Mouse (Mus musculus) liver, embryonic 12.5 days (tissue): ENCODE measurements at regions not wholly inside any gene's neighbourhood (a gene's known extent, or its start where the extent isn't known, plus 50 kb on each side); places are given as distances from the start of the nearest gene placed in this dataset.
A peak's percentile ranks its signal among the peaks of the same experiment; 100 is the strongest.
"Not testable (repeated sequence)": the region's sequence is repeated elsewhere in the genome, so short reads cannot be mapped to it uniquely, and the experiment has no call there.

Experiments
- ATAC-seq: fragments of 200-750 bp; cut with Nextera tagmentation; 2 replicates; pipeline ENCODE4 v1.8.0; 2017; ENCODE audit warnings: moderate number of reproducible peaks, mild to moderate bottlenecking, moderate library complexity
- H3K27ac ChIP-seq: fragments of 300-500 bp; sonication (generic); 2 replicates; pipeline ENCODE4 v1.5.1; 2016; ENCODE audit warnings: mild to moderate bottlenecking
- H3K27me3 ChIP-seq: fragments of 300-500 bp; sonication (generic); replicated peaks from 2 replicates; pipeline ENCODE4 v1.6.1; 2016; ENCODE audit warnings: mild to moderate bottlenecking, moderate library complexity
- H3K36me3 ChIP-seq: fragments of 300-500 bp; sonication (generic); 2 replicates; pipeline ENCODE4 v1.6.1; 2016; ENCODE audit warnings: mild to moderate bottlenecking, moderate library complexity
- H3K4me1 ChIP-seq: fragments of 300-500 bp; sonication (generic); 2 replicates; pipeline ENCODE4 v1.6.1; 2016
- H3K4me2 ChIP-seq: fragments of 300-500 bp; sonication (generic); 2 replicates; pipeline ENCODE4 v1.6.1; 2016; ENCODE audit warnings: mild to moderate bottlenecking, moderate library complexity
- H3K4me3 ChIP-seq: fragments of 300-500 bp; sonication (generic); 2 replicates; pipeline ENCODE4 v1.5.1; 2016; ENCODE audit warnings: mild to moderate bottlenecking, moderate library complexity
- H3K9ac ChIP-seq: fragments of 300-500 bp; sonication (generic); 2 replicates; pipeline ENCODE4 v1.6.1; 2016; ENCODE audit warnings: mild to moderate bottlenecking, moderate library complexity
- H3K9me3 ChIP-seq: fragments of 300-500 bp; sonication (generic); replicated peaks from 2 replicates; pipeline ENCODE4 v1.6.1; 2016; ENCODE audit warnings: mild to moderate bottlenecking, moderate library complexity
- WGBS: fragments of 180-500 bp; shearing (Covaris S2); methylation state at CpG from one replicate; pipeline ENCODE4 v1.1.7; 2016; ENCODE audit not compliant: insufficient replicate concordance; 5-methylcytosine and 5-hydroxymethylcytosine counted together

- H3K4me1 ChIP-seq = no peaks in the 10 kb centered on the region
- H3K9me3 ChIP-seq = no peaks in the 10 kb centered on the region
- no peak overlapping the region for H3K9ac ChIP-seq
- H3K4me3 ChIP-seq = no peak overlapping the region
- H3K36me3 ChIP-seq = no peaks in the 10 kb centered on the region
- no peaks in the 10 kb centered on the region for H3K27me3 ChIP-seq
- no peak overlapping the region for H3K27ac ChIP-seq
- no peak for ATAC-seq
- WGBS = 37% methylated on average over 4 of the region's 4 CpGs
- no peak overlapping the region for H3K4me2 ChIP-seq
Observed at GRCm38 (mm10) chr10:99578366-99578765, 181.1 kb downstream of the Csl start.

GRCm38 (mm10) chr10:99580191-99580590 is 179.3 kb downstream of the Csl start:
- Histone ChIP-seq H3K9ac (no peak overlapping the region), H3K27me3 (no peaks in the 10 kb centered on the region), H3K9me3 (no peaks in the 10 kb centered on the region), H3K4me1 (no peaks in the 10 kb centered on the region), H3K27ac (no peak overlapping the region), H3K36me3 (no peaks in the 10 kb centered on the region), H3K4me2 (no peak overlapping the region), H3K4me3 (no peak overlapping the region)
- no peak for ATAC-seq
- WGBS = 44% methylated on average over 8 of the region's 8 CpGs

DNA sequence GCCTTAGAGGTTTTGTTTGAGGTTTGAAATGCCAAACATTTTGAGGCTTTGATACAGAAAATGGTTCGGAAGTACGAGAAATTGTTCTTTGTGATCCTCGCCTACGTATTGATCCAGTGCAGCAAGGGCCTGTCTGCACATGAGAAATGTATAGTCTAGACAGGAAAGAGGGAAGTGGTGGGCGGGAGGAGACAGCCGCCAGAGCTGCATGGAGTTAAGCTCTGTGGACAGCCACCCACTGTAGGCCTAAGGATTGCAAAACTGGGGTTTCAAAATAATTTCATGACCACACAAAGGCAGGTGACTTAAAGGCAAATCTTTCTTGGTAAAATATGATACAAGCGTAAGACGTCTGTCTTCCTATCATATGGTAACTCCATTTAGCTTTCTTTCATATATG is 178.4 kb downstream of the Csl start:
- no peak overlapping the region for H3K4me3 ChIP-seq
- 51% methylated on average over 8 of the region's 8 CpGs for WGBS
- H3K27me3 ChIP-seq = no peaks in the 10 kb centered on the region
- no peaks in the 10 kb centered on the region for H3K36me3 ChIP-seq
- no peak overlapping the region for H3K9ac ChIP-seq
- H3K4me2 ChIP-seq = no peak overlapping the region
- no peaks in the 10 kb centered on the region for H3K9me3 ChIP-seq
- no peaks in the 10 kb centered on the region for H3K4me1 ChIP-seq
- no peak overlapping the region for H3K27ac ChIP-seq
- no peak for ATAC-seq

DNA sequence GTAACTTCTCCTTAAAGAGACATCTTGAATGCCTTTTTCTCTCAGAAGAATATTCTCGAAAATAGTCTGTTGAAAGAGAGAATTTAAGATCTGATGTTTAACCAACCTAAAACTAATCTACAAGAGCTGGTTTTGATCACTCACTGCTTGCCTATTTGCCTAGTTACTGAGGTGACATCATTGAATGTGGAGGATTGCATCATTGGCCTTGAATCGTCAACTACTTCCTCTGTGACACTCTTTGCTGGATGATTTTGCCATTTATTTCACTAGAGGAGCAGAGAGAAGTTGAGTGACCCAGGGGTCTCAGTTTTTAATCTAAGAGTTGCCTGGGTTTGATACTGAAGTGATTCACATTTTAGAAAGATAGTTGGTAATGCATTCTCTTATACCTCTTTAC is 174.6 kb downstream of the Csl start:
- Histone ChIP-seq H3K4me2 (no peak overlapping the region), H3K4me3 (no peak overlapping the region), H3K4me1 (no peaks in the 10 kb centered on the region), H3K27ac (no peak overlapping the region), H3K36me3 (no peaks in the 10 kb centered on the region), H3K9me3 (no peaks in the 10 kb centered on the region), H3K9ac (no peak overlapping the region), H3K27me3 (no peaks in the 10 kb centered on the region)
- WGBS = 39% methylated on average over 2 of the region's 2 CpGs
- ATAC-seq = no peak

DNA sequence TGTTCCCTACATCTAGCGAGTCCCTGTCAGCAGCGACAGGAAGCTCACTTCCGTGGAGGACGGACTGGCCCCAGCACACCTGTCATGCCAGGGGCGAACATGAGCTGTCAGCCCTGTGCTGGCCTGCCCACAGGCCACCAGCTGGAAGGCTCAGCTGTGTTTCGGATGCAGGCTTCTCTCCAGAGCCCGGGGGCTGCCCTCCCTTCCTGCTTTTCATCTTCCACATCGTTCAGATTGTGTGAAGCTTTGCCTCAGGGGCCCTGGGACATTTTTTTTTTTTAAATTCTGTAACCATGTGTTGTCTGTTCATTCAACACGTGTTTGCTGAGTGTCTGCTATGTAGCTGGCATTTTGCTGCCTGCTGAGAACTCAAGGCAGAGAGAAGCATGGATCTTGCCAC is 167.2 kb downstream of the Csl start:
- H3K9ac ChIP-seq = no peak overlapping the region
- H3K4me1 ChIP-seq = no peaks in the 10 kb centered on the region
- WGBS = 20% methylated on average over 9 of the region's 9 CpGs
- no peaks in the 10 kb centered on the region for H3K36me3 ChIP-seq
- H3K27me3 ChIP-seq = no peaks in the 10 kb centered on the region
- H3K9me3 ChIP-seq = no peaks in the 10 kb centered on the region
- H3K4me2 ChIP-seq = no peak overlapping the region
- H3K27ac ChIP-seq = no peak overlapping the region
- ATAC-seq = no peak
- H3K4me3 ChIP-seq = no peak overlapping the region

DNA sequence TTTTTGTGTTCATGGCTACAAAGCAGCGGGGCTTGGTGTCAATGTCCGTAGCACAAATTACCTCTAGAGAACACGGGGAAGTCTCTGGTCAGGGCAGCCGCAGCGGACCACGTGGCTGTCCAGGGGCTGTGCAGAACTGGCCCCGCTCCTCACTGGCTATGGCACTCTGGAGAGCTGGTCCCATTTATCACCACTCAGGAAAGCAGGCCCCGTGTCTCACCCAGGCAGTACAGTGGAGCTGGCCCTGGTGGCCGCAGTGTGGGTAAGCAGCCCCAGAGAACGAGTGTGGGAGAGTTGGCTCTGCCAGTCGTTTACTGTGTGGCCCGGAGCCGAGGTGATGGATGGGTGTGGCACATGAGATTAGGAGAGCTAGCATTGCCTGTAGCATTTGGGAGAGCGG is 163.8 kb downstream of the Csl start:
- H3K9ac ChIP-seq = no peak overlapping the region
- no peak overlapping the region for H3K27ac ChIP-seq
- H3K36me3 ChIP-seq = no peaks in the 10 kb centered on the region
- no peak for ATAC-seq
- 70% methylated on average over 14 of the region's 14 CpGs for WGBS
- no peaks in the 10 kb centered on the region for H3K9me3 ChIP-seq
- H3K27me3 ChIP-seq = no peaks in the 10 kb centered on the region
- no peaks in the 10 kb centered on the region for H3K4me1 ChIP-seq
- no peak overlapping the region for H3K4me3 ChIP-seq
- no peak overlapping the region for H3K4me2 ChIP-seq

DNA sequence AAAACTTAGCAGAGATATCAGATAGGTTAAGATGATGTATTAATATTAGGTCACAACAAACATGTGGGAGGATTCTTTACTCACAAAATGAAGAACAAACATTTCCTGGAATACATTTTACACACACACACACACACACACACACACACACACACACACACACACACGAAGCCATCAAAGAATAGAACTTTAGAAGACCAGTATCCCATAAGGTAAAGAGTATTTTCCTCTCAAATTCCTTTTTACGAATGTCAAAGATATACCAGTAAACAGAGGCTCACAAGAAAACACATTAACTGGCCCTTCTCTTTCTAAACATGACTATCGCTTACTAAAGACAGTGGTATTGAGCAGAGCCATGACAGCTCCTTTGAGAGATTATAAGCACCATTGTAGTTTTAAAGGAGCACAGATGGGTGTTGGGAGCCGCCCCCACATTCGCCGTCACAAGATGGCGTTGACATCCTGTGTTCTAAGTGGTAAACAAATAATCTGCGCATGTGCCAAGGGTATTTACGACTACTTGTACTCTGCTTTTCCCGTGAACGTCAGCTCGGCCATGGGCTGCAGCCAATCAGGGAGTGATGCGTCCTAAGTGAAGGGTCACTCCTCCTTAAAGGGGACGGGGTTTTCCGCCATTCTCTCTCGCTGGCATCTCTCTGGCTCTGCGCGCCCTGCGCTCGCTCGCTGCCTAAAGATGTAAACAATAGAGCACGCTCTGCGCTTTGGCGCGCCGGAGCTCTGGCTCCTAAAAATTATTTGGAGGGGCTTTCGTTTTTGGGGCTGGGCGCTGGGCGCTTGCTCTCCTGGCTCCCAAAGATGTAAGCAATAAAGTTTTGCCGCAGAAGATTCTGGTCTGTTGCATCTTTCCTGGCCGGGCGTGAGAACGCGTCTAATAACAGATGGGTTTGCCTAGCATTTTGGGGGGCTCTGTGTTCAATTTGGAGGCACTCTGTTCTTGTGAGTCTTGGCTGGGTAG is 160.0 kb downstream of the Csl start:
- Histone ChIP-seq H3K4me3 (peak overlapping the region; percentile 48), H3K4me2 (peak overlapping the region; percentile 52)
- not testable (repeated sequence) for ATAC-seq, H3K9ac ChIP-seq, H3K4me1 ChIP-seq, H3K27ac ChIP-seq, H3K27me3 ChIP-seq, H3K36me3 ChIP-seq, H3K9me3 ChIP-seq
- 51% methylated on average over 27 of the region's 34 CpGs for WGBS

GRCm38 (mm10) chr10:99602331-99602730 is 157.1 kb downstream of the Csl start:
- H3K4me3 ChIP-seq = no peak overlapping the region
- WGBS = 58% methylated on average over 5 of the region's 5 CpGs
- H3K9ac ChIP-seq = no peak overlapping the region
- no peak overlapping the region for H3K4me2 ChIP-seq
- H3K36me3 ChIP-seq = no peaks in the 10 kb centered on the region
- no peaks in the 10 kb centered on the region for H3K9me3 ChIP-seq
- ATAC-seq = no peak
- no peak overlapping the region for H3K27ac ChIP-seq
- H3K4me1 ChIP-seq = no peaks in the 10 kb centered on the region
- H3K27me3 ChIP-seq = no peaks in the 10 kb centered on the region

GRCm38 (mm10) chr10:99604172-99604571 is 155.3 kb downstream of the Csl start:
- 52% methylated on average over 1 of the region's 1 CpGs for WGBS
- Histone ChIP-seq H3K9me3 (no peaks in the 10 kb centered on the region), H3K4me1 (no peaks in the 10 kb centered on the region), H3K4me3 (no peak overlapping the region), H3K4me2 (no peak overlapping the region), H3K27me3 (no peaks in the 10 kb centered on the region), H3K36me3 (no peaks in the 10 kb centered on the region), H3K27ac (no peak overlapping the region), H3K9ac (no peak overlapping the region)
- ATAC-seq = no peak

GRCm38 (mm10) chr10:99608477-99608876 is 151.0 kb downstream of the Csl start:
- ATAC-seq = no peak
- no peak overlapping the region for H3K4me3 ChIP-seq
- H3K4me1 ChIP-seq = no peaks in the 10 kb centered on the region
- H3K9ac ChIP-seq = no peak overlapping the region
- no peak overlapping the region for H3K4me2 ChIP-seq
- H3K27ac ChIP-seq = no peak overlapping the region
- no peaks in the 10 kb centered on the region for H3K36me3 ChIP-seq
- H3K9me3 ChIP-seq = no peaks in the 10 kb centered on the region
- 78% methylated on average over 10 of the region's 10 CpGs for WGBS
- H3K27me3 ChIP-seq = no peaks in the 10 kb centered on the region

GRCm38 (mm10) chr10:99609420-99609819 is 150.0 kb downstream of the Csl start:
- Histone ChIP-seq H3K4me1 (no peaks in the 10 kb centered on the region), H3K4me3 (no peak overlapping the region), H3K36me3 (no peaks in the 10 kb centered on the region), H3K27me3 (no peaks in the 10 kb centered on the region), H3K9me3 (no peaks in the 10 kb centered on the region), H3K4me2 (no peak overlapping the region), H3K27ac (no peak overlapping the region), H3K9ac (no peak overlapping the region)
- WGBS = 75% methylated on average over 3 of the region's 3 CpGs
- ATAC-seq = no peak

GRCm38 (mm10) chr10:99610890-99611289 is 148.6 kb downstream of the Csl start:
- ATAC-seq = no peak
- Histone ChIP-seq H3K4me2 (no peak overlapping the region), H3K4me1 (no peaks in the 10 kb centered on the region), H3K27ac (no peak overlapping the region), H3K4me3 (no peak overlapping the region), H3K9me3 (no peaks in the 10 kb centered on the region), H3K36me3 (no peaks in the 10 kb centered on the region), H3K27me3 (no peaks in the 10 kb centered on the region), H3K9ac (no peak overlapping the region)
- WGBS = 67% methylated on average over 4 of the region's 4 CpGs
